Mouse (Mus musculus): ENCODE results near the gene Amph.

Amph gene

DNA sequence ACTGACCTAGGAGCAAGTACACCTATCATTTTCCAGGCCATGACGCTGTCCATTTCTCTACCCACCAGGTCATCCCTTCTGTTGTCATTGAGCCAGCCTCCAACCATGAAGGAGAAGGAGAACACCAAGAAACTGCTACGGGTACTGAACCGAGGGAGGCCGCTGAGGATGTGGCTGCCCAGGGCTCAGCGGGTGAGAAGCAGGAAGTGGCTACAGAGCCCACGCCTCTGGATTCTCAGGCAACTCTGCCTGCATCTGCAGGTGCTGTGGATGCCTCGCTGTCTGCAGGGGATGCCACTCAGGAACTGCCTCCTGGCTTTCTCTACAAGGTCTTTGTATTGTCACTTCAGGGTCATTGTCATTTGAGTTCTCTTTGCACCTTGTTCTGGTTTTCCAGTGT is 191.1 kb downstream of the Amph start:
- peak; percentile 44 for DNase-seq (ENCODE audit: low read depth, low spot score)

- DNase-seq (ENCODE audit: low read depth, low spot score) = no peak
Measured at GRCm38 (mm10) chr13:19139771-19140170, 191.8 kb downstream of the Amph start.

GRCm38 (mm10) chr13:19143766-19144165 is 195.8 kb downstream of the Amph start:
- no peak for DNase-seq (ENCODE audit: low read depth, low spot score)

DNA sequence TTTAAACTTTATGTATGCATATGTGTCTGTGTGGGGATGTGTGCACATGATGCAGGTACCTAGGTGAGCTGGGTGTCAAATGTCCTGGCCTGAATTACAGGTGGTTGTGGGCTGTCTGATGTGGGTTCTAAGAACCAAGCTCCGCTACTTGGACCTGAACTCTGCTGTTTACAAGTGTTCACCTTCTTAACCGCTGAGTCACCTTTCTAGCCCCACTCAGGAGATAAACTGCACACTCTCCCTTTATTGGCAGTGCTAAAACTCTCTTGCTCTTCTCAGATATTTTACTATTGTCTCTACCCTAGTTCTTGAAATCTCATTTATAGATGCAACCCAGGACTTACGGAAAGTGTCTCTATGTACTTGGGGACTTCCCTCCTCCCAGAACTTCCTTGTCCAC is 199.5 kb downstream of the Amph start:
- no peak for DNase-seq (ENCODE audit: low read depth, low spot score)

- no peak for DNase-seq (ENCODE audit: low read depth, low spot score)
Measured at GRCm38 (mm10) chr13:19149574-19149973, 201.6 kb downstream of the Amph start.

DNA sequence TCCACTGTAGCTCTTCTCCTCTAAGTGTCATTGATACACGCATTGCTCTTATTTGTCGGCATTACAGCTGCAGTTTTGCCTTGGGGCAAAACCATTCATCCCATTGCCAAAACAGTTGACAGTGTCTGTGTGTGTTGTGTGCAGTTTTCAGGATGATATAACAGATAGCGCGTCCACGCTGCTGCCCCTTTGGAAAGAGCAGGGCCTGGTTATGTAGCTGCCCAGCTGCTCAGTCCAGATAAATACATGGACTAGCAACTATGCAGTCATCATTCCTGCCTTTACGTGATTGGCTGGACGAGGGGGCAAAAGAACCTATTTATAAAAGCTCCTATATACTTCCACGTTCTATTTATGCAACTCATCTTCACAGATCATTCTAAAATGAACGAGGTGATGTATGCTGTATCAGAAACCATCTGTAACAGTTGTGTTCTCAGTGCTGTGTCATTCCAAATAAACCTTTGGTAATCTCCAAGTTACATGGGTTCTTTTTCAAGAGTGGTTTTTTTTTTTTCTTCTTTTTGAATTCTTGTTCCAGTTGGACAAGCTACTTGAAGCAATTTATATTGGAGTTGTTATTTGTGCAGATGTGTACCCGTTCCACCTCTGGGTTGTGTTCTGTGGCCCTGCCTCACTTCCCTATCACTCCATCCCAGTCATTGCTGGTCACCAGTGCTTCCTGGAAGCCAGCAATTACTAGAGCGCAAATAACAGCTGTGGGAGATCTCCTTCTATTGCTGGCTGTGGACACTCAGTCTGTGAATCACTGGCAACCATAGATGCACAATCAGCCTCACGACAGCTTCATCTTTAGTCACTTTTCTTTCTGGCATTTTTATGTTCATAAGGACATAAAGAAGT is 202.7 kb downstream of the Amph start:
- no peak for DNase-seq (ENCODE audit: low read depth, low spot score)

GRCm38 (mm10) chr13:19152126-19152525 is 204.1 kb downstream of the Amph start:
- no peak for DNase-seq (ENCODE audit: low read depth, low spot score)

DNA sequence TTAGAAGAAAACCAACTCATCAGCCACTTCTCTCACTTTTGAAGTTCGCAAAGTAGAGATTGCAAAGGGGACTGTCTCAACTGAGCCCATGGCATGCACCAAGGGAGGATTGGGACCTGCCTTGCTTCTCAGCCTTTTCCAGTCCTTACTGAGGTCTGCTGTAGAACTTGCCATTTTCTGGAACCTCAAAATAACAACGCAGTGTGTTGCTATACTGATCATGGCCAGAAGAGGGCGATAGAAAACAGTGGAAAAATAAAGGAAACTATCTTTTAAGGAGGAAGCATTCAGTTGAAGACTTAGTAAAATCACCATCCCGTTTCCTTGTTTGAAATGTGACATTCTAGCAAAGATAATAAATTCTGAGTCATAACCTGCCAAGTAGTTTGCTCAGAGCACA is 210.5 kb downstream of the Amph start:
- peak; percentile 42 for DNase-seq (ENCODE audit: low read depth, low spot score)

DNA sequence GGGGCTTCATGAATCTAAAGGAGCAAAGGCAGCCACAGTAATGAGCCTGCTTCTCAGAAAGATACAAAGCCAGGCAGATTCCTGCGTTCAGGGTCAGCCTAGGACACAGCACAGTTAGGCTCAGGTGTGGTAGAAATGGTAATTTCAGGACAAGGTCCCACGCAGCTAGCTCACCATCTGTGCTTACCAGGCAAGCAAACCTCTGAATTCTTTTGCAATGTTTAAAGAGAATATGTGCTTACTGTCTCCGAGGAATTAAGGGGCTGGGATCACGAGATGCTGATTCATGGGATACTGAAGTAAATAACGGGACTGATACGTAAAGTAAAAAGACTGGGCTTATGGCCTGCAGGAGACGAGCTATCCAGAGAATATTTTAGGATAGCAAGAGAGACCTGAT is 212.6 kb downstream of the Amph start:
- no peak for DNase-seq (ENCODE audit: low read depth, low spot score)

DNA sequence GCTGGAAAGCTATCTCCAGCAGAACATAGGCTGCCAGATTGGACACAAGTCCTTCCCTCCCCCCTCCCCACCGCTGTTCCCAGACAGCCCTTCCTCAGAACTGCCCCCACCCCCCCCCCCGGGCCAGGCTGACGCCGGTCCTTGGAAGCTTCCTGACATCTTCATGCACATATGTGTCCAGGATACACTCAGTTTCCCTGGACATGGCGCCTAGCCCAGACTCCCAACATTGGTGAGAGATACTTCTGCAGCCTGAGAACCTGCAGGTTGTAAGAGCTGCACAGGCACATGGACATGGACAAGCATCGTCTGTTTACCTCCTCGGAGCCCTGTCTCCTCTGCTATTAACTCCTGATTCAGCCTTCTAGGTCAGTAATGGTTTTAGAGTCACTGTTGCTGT is 213.1 kb downstream of the Amph start:
- DNase-seq (ENCODE audit: low read depth, low spot score) = no peak

GRCm38 (mm10) chr13:19162120-19162519 is 214.1 kb downstream of the Amph start:
- peak; percentile 74 for DNase-seq (ENCODE audit: low read depth, low spot score)

DNA sequence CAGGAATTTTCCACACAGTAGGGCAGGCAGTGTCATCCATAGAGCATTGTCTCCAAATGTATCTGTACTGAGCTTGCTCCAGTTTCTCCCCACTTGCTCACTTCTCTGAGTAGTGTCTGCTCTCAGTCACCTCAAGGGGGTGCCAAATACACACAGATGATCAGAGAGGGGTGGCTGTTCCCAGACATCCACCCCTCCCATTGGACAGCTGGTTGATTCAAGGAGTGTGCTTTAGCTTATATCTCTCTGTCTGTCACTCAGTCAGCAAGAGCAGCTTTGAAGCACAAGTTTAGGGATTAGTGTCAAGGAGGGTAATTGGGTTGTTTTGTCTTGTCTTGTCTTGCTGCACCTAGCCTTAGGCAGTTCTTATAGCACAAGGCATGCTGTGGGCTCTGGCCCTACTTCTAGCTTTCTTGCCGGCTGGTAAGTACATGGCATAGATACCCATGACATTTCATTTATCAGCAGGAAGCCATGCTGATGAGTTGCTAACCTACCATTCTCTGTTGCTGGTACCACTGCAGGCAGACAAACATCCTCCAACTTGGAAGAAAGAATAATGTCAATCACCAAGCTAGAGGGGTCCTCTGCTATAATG is 229.8 kb downstream of the Amph start:
- peak; percentile 63 for DNase-seq (ENCODE audit: low read depth, low spot score)

DNA sequence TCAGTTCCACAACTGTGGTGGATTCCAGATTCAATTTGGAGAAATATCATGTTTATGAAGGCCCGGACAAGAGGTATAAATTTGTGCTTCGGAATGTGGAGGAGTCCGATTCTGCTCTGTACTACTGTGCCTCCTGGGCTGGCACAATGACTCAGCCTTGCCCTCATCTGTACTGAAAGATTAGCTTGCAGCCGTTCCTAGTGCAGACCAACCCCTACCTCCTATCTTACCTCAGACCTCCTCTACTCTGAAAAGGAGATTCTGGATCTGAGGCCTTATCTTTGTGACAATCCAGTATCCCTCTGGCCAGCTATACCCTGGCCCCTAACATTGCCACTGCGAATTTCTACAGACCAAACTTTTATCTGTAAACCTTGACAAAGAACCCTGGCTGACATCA is 230.3 kb downstream of the Amph start:
- DNase-seq (ENCODE audit: low read depth, low spot score) = no peak

- peak; percentile 74 for DNase-seq (ENCODE audit: low read depth, low spot score)
Measured at GRCm38 (mm10) chr13:19182259-19182658, 234.3 kb downstream of the Amph start.

DNA sequence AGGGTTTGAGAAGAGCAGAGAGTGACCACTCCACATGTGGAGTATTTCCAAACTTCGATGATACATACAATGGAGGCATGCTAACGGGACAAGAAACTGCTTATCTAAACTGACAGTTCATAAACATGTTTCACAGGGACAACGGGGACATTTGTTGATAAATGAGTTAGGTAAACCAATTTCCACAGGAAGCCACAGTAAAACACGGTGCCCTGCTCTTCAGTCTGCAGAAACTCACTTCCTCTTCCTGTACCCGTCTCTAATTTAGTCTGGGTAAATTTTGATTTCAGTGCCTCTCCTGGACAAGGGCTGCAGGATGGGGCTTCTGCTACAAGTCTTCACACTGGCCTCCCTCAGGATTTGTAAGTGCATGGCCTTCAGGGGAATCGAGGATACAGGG is 242.0 kb downstream of the Amph start:
- no peak for DNase-seq (ENCODE audit: low read depth, low spot score)

DNA sequence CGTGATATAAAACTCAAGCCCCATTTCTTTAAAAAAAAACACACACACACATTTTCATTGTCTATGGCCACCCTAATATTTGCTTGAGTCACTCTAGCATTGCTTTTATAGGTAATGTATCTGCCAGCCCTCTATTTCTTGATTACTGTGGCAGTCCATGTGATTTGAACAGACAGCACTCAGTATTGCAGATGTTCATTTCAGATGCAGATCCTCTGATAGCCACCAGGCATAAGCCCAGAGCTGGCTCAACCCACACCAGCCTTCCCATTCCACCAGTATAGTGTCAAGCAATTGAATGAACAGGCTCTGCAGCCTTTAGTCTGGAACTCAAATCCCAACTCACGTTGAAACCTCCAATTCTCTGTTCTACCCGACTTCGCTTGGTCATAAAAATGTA is 246.8 kb downstream of the Amph start:
- DNase-seq (ENCODE audit: low read depth, low spot score) = no peak

GRCm38 (mm10) chr13:19195456-19195855 is 247.5 kb downstream of the Amph start:
- no peak for DNase-seq (ENCODE audit: low read depth, low spot score)

All from CD4-positive helper T cell, adult 2 months (primary cell).